Comparison of ENCODE assay signal across 16 mouse cellular contexts in the genomic region with DNA sequence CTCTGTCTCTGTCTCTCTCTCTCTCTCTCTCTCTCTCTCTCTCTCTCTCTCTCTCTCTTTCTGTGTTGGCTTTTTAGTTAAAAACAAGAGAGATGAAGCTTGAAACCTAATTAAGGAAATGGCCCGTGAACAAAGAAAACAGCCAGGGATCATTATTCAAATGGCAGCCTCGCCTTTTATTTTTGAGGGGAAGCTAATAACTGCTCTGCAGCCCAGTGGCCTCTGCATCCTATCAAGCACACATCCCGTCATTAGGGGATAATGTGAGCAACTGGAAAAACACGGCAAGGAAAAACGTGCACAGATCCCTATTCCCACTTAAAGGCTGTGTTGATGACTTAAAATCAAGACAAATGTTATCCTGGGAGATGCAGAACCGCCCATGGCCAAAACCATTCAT.
DNase-seq lines count a peak whose midpoint lies in the region; ATAC-seq and TF ChIP-seq lines count a peak whose summit lies in the region.
"Had no signal": no experiment of that assay in that cellular context is flagged by ENCODE, and none has a peak within 500 bp of the region (broad histone marks: within the 10 kb centered on the region; RNA-seq: fewer than 3 reads in every experiment).

No protein-coding gene starts in this region.

- ATAC-seq in hindbrain, embryonic 12.5 days (ENCODE audit: low FRiP score), result 0 out of 2 replicates have a peak, but pooled peaks have one; percentile 40
- ATAC-seq in midbrain, postnatal 0 days (ENCODE audit: low FRiP score), result no peak
- ATAC-seq in midbrain, embryonic 16.5 days, result no peak

- no peak for DNase-seq in hindbrain, embryonic 10.5 days (ENCODE audit: low spot score)
- peak; percentile 38 for DNase-seq in midbrain, postnatal 0 days (ENCODE audit: low spot score)
- DNase-seq in limb, embryonic 10.5 days (ENCODE audit: low spot score), result peak; percentile 48
- DNase-seq in layer of hippocampus, adult 9-10 months (ENCODE audit: low spot score), result no peak
- DNase-seq in adrenal gland, postnatal 14 days, result no peak
- no peak for DNase-seq in cerebellum, postnatal 10 days
- DNase-seq: B cell, adult 2 months; cerebellum, adult 8-10 months; gastrocnemius, adult 2 months; lung, adult 18-20 months; thymus, adult 18-20 months had no signal

- H3K9ac ChIP-seq in hindbrain, embryonic 12.5 days, result no peak overlapping the region
- H3K9ac ChIP-seq in midbrain, postnatal 0 days (replicated peaks; ENCODE audit: low read length, poor library complexity, severe bottlenecking), result no peak overlapping the region
- H3K9ac ChIP-seq in midbrain, embryonic 16.5 days (ENCODE audit: low read depth, low read length), result no peak overlapping the region
- H3K9ac ChIP-seq: heart, embryonic 12.5 days; limb, embryonic 13.5 days had no signal

- no peak overlapping the region for H3K4me2 ChIP-seq in hindbrain, embryonic 12.5 days (replicated peaks)
- no peak overlapping the region for H3K4me2 ChIP-seq in midbrain, postnatal 0 days (ENCODE audit: low read depth, low read length, poor library complexity, severe bottlenecking)
- no peak overlapping the region for H3K4me2 ChIP-seq in midbrain, embryonic 16.5 days (ENCODE audit: low read length)
- H3K4me2 ChIP-seq: heart, embryonic 12.5 days; limb, embryonic 13.5 days had no signal

- peaks cover 9% of the 10 kb centered on the region; the same call in 1 of the 2 replicates for H3K4me1 ChIP-seq in hindbrain, embryonic 12.5 days
- peaks cover 11% of the 10 kb centered on the region for H3K4me1 ChIP-seq in hindbrain, embryonic 10.5 days (replicated peaks)
- H3K4me1 ChIP-seq in midbrain, postnatal 0 days (ENCODE audit: insufficient read depth, low read length), result no peaks in the 10 kb centered on the region
- peaks cover 11% of the 10 kb centered on the region for H3K4me1 ChIP-seq in midbrain, embryonic 16.5 days (ENCODE audit: control insufficient read depth, insufficient read depth, low read length)
- H3K4me1 ChIP-seq in limb, embryonic 10.5 days, result peaks cover 22% of the 10 kb centered on the region
- H3K4me1 ChIP-seq: heart, embryonic 12.5 days had no signal

- no peaks in the 10 kb centered on the region for H3K36me3 ChIP-seq in hindbrain, embryonic 12.5 days
- H3K36me3 ChIP-seq in hindbrain, embryonic 10.5 days, result no peaks in the 10 kb centered on the region
- H3K36me3 ChIP-seq in midbrain, postnatal 0 days (ENCODE audit: insufficient read depth, low read length), result no peaks in the 10 kb centered on the region
- H3K36me3 ChIP-seq in midbrain, embryonic 16.5 days (ENCODE audit: control insufficient read depth, insufficient read depth, low read length), result no peaks in the 10 kb centered on the region
- H3K36me3 ChIP-seq in limb, embryonic 10.5 days, result no peaks in the 10 kb centered on the region
- H3K36me3 ChIP-seq: G1E; heart, embryonic 12.5 days; limb, embryonic 13.5 days had no signal

- WGBS in hindbrain, embryonic 12.5 days, result 43% methylated on average over 6 of the region's 6 CpGs
- WGBS in hindbrain, embryonic 10.5 days, result 69% methylated on average over 6 of the region's 6 CpGs
- whole genome bisulfite sequencing in midbrain, postnatal 0 days, result 56% methylated on average over 6 of the region's 6 CpGs
- 44% methylated on average over 6 of the region's 6 CpGs for WGBS in midbrain, embryonic 16.5 days
- WGBS in limb, embryonic 10.5 days, result 20% methylated on average over 6 of the region's 6 CpGs

- no peaks in the 10 kb centered on the region for H3K27me3 ChIP-seq in hindbrain, embryonic 12.5 days
- H3K27me3 ChIP-seq in hindbrain, embryonic 10.5 days (ENCODE audit: insufficient read depth, poor library complexity, severe bottlenecking), result no peaks in the 10 kb centered on the region
- no peaks in the 10 kb centered on the region for H3K27me3 ChIP-seq in midbrain, postnatal 0 days (ENCODE audit: insufficient read depth, low read length)
- H3K27me3 ChIP-seq in midbrain, embryonic 16.5 days (ENCODE audit: control insufficient read depth, insufficient read depth, low read depth, low read length), result no peaks in the 10 kb centered on the region
- no peaks in the 10 kb centered on the region for H3K27me3 ChIP-seq in limb, embryonic 10.5 days (ENCODE audit: low read depth, poor library complexity, severe bottlenecking)
- H3K27me3 ChIP-seq: heart, embryonic 12.5 days; limb, embryonic 13.5 days had no signal

- no peak overlapping the region for H3K4me3 ChIP-seq in hindbrain, embryonic 12.5 days
- H3K4me3 ChIP-seq in hindbrain, embryonic 10.5 days, result no peak overlapping the region
- no peak overlapping the region for H3K4me3 ChIP-seq in midbrain, postnatal 0 days (ENCODE audit: low read depth, low read length)
- no peak overlapping the region for H3K4me3 ChIP-seq in midbrain, embryonic 16.5 days (ENCODE audit: low read depth, low read length)
- H3K4me3 ChIP-seq in limb, embryonic 10.5 days, result no peak overlapping the region
- H3K4me3 ChIP-seq: gastrocnemius, adult 2 months; heart, embryonic 12.5 days; limb, embryonic 13.5 days had no signal

- H3K27ac ChIP-seq in hindbrain, embryonic 12.5 days, result peak overlapping the region; percentile 71
- H3K27ac ChIP-seq in hindbrain, embryonic 10.5 days, result no peak overlapping the region
- H3K27ac ChIP-seq in midbrain, postnatal 0 days (ENCODE audit: low read depth, low read length), result no peak overlapping the region
- no peak overlapping the region for H3K27ac ChIP-seq in midbrain, embryonic 16.5 days (ENCODE audit: low read length)
- H3K27ac ChIP-seq in limb, embryonic 10.5 days, result 0 out of 2 replicates have a peak overlapping the region, but pooled peaks have one; percentile 42
- H3K27ac ChIP-seq: gastrocnemius, adult 2 months; limb, embryonic 13.5 days had no signal

- H3K9me3 ChIP-seq in hindbrain, embryonic 12.5 days (replicated peaks), result no peaks in the 10 kb centered on the region
- no peaks in the 10 kb centered on the region for H3K9me3 ChIP-seq in hindbrain, embryonic 10.5 days
- no peaks in the 10 kb centered on the region for H3K9me3 ChIP-seq in midbrain, postnatal 0 days (ENCODE audit: low read length)
- H3K9me3 ChIP-seq in midbrain, embryonic 16.5 days (replicated peaks; ENCODE audit: control insufficient read depth, low read length, poor library complexity, severe bottlenecking), result no peaks in the 10 kb centered on the region
- H3K9me3 ChIP-seq in limb, embryonic 10.5 days (replicated peaks), result no peaks in the 10 kb centered on the region
- H3K9me3 ChIP-seq: heart, embryonic 12.5 days; limb, embryonic 13.5 days had no signal

- TF ChIP-seq CTCF in midbrain, postnatal 0 days (IDR thresholded peaks at IDR 0.05), result no peak

Comparison
In these comparisons a context has a peak if more than half of its experiments do, and no peak if none do; other contexts are left out.
1. H3K27ac ChIP-seq: peak in hindbrain, embryonic 12.5 days (single experiment) and limb, embryonic 10.5 days (single experiment); none in hindbrain, embryonic 10.5 days (single experiment), midbrain, postnatal 0 days (single experiment) and midbrain, embryonic 16.5 days (single experiment).
2. DNase-seq: peak in midbrain, postnatal 0 days (single experiment) and limb, embryonic 10.5 days (single experiment); none in hindbrain, embryonic 10.5 days (single experiment), layer of hippocampus, adult 9-10 months (single experiment), adrenal gland, postnatal 14 days (single experiment) and cerebellum, postnatal 10 days (0 of 2).